Mouse (Mus musculus): ENCODE results near the gene Nomo1. TPM values are rescaled to one million over a fixed set of nuclear protein-coding genes. Genes with fewer than 3 reads are reported as not detected.

The Nomo1 gene
- polyA plus RNA-seq (2014; fragmentation: Nextera tagmentation; extraction: Ambion mirVana), result 20.2 TPM in 2 replicates

GRCm38 (mm10) chr7:46033109-46033869 is at the start of gene Nomo1:
Gene Nomo1, plus strand, starts transcription at chr7:46033698.
- ATAC-seq (replicated peaks; ENCODE audit: low FRiP score), result peak; percentile 95
- 6% methylated on average over 44 of the region's 44 CpGs for WGBS

GRCm38 (mm10) chr7:45986893-45987292 is 46.6 kb upstream of the Nomo1 start:
- 75% methylated on average over 6 of the region's 6 CpGs for WGBS
- Histone ChIP-seq H3K4me3 (ENCODE audit: low read depth, low read length) (no peak overlapping the region), H3K27ac (ENCODE audit: low read depth, low read length) (no peak overlapping the region), H3K9me3 (ENCODE audit: control insufficient read depth, low read length) (no peaks in the 10 kb centered on the region), H3K4me2 (ENCODE audit: low read depth, low read length, severe bottlenecking) (no peak overlapping the region), H3K36me3 (ENCODE audit: control insufficient read depth, insufficient read depth, low read length) (no peaks in the 10 kb centered on the region), H3K27me3 (ENCODE audit: control insufficient read depth, insufficient read depth, low read length) (no peaks in the 10 kb centered on the region), H3K9ac (ENCODE audit: low read length) (no peak overlapping the region), H3K4me1 (replicated peaks; ENCODE audit: control insufficient read depth, insufficient read depth, low read length) (no peaks in the 10 kb centered on the region)
- ATAC-seq (replicated peaks; ENCODE audit: low FRiP score), result no peak
- no peak for DNase-seq (ENCODE audit: low spot score)

More at GRCm38 (mm10) chr7:46033109-46033869, at the start of gene Nomo1:
- peak within 1 kb of the TSS; percentile 86 for H3K4me2 ChIP-seq (ENCODE audit: low read depth, low read length, severe bottlenecking)
- DNase-seq (ENCODE audit: low spot score), result peak; percentile 99
- no peak within 1 kb of the TSS for H3K27ac ChIP-seq (ENCODE audit: low read depth, low read length)
- H3K36me3 ChIP-seq (ENCODE audit: control insufficient read depth, insufficient read depth, low read length), result no peaks in the 10 kb centered on the region
- H3K27me3 ChIP-seq (ENCODE audit: control insufficient read depth, insufficient read depth, low read length), result no peaks in the 10 kb centered on the region
- peak within 1 kb of the TSS; percentile 67 for H3K9ac ChIP-seq (ENCODE audit: low read length)
- H3K4me1 ChIP-seq (replicated peaks; ENCODE audit: control insufficient read depth, insufficient read depth, low read length), result peaks cover 8% of the 10 kb centered on the region
- H3K9me3 ChIP-seq (ENCODE audit: control insufficient read depth, low read length), result no peaks in the 10 kb centered on the region
- H3K4me3 ChIP-seq (ENCODE audit: low read depth, low read length), result peak within 1 kb of the TSS; percentile 92

DNA sequence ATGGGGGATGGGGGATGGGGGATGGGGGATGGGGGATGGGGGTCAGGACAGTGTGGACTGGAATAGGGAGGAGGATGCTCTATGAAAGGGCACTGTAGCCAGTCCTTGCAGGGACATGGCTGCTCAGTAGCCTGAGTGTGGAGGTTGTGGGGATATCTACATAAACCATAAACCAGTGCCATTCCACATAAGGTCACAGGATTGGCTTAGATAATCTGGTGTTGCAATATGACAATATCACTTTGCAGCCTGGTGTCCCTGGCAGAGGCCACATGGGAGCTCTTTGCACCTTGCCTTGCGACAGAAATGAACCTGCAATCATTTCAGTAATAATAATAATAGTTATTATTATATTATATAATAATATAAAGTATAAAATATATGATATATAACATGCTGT is 45.2 kb upstream of the Nomo1 start:
- Histone ChIP-seq H3K9me3 (ENCODE audit: control insufficient read depth, low read length) (no peaks in the 10 kb centered on the region), H3K4me3 (ENCODE audit: low read depth, low read length) (no peak overlapping the region), H3K27ac (ENCODE audit: low read depth, low read length) (no peak overlapping the region), H3K9ac (ENCODE audit: low read length) (no peak overlapping the region), H3K27me3 (ENCODE audit: control insufficient read depth, insufficient read depth, low read length) (no peaks in the 10 kb centered on the region), H3K4me1 (replicated peaks; ENCODE audit: control insufficient read depth, insufficient read depth, low read length) (no peaks in the 10 kb centered on the region), H3K36me3 (ENCODE audit: control insufficient read depth, insufficient read depth, low read length) (no peaks in the 10 kb centered on the region), H3K4me2 (ENCODE audit: low read depth, low read length, severe bottlenecking) (no peak overlapping the region)
- ATAC-seq (replicated peaks; ENCODE audit: low FRiP score) (no peak), DNase-seq (ENCODE audit: low spot score) (no peak)
- WGBS, result 83% methylated on average over 1 of the region's 1 CpGs

GRCm38 (mm10) chr7:45992470-45992869 is 41.0 kb upstream of the Nomo1 start:
- ATAC-seq (replicated peaks; ENCODE audit: low FRiP score), result no peak
- H3K27me3 ChIP-seq (ENCODE audit: control insufficient read depth, insufficient read depth, low read length), result no peaks in the 10 kb centered on the region
- no peaks in the 10 kb centered on the region for H3K4me1 ChIP-seq (replicated peaks; ENCODE audit: control insufficient read depth, insufficient read depth, low read length)
- no peak overlapping the region for H3K4me2 ChIP-seq (ENCODE audit: low read depth, low read length, severe bottlenecking)
- H3K4me3 ChIP-seq (ENCODE audit: low read depth, low read length), result no peak overlapping the region
- no peak overlapping the region for H3K9ac ChIP-seq (ENCODE audit: low read length)
- H3K9me3 ChIP-seq (ENCODE audit: control insufficient read depth, low read length), result no peaks in the 10 kb centered on the region
- no peaks in the 10 kb centered on the region for H3K36me3 ChIP-seq (ENCODE audit: control insufficient read depth, insufficient read depth, low read length)
- DNase-seq (ENCODE audit: low spot score), result no peak
- WGBS, result 93% methylated on average over 8 of the region's 8 CpGs
- H3K27ac ChIP-seq (ENCODE audit: low read depth, low read length), result no peak overlapping the region

- no peaks in the 10 kb centered on the region for H3K36me3 ChIP-seq (ENCODE audit: control insufficient read depth, insufficient read depth, low read length)
- H3K27me3 ChIP-seq (ENCODE audit: control insufficient read depth, insufficient read depth, low read length), result no peaks in the 10 kb centered on the region
- no peaks in the 10 kb centered on the region for H3K4me1 ChIP-seq (replicated peaks; ENCODE audit: control insufficient read depth, insufficient read depth, low read length)
- DNase-seq (ENCODE audit: low spot score) (no peak), ATAC-seq (replicated peaks; ENCODE audit: low FRiP score) (no peak)
- no peak overlapping the region for H3K4me3 ChIP-seq (ENCODE audit: low read depth, low read length)
- H3K4me2 ChIP-seq (ENCODE audit: low read depth, low read length, severe bottlenecking), result no peak overlapping the region
- WGBS, result 86% methylated on average over 4 of the region's 4 CpGs
- no peak overlapping the region for H3K9ac ChIP-seq (ENCODE audit: low read length)
- H3K9me3 ChIP-seq (ENCODE audit: control insufficient read depth, low read length), result no peaks in the 10 kb centered on the region
- H3K27ac ChIP-seq (ENCODE audit: low read depth, low read length), result no peak overlapping the region
These were observed 32.9 kb upstream of the Nomo1 start for GRCm38 (mm10) chr7:46000577-46000976.

DNA sequence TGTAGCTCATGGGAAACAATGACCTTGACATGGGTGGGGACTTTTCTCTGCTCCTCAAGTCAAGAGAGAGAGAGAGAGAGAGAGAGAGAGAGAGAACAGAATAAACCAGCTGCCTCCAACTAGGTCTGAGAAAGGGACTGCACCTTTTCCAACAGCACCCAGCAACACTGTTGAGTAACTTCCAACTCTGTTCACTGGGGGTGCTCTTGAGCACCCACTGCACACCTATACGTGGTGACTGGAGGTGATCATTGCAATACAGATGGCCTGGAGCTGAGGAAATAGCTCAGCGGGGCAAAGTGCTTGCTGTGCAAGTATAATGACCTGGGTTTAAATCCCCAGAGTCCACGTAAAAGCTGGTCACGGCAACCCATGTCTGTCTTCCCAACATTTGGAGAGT is 30.8 kb upstream of the Nomo1 start:
- DNase-seq (ENCODE audit: low spot score), result no peak
- 56% methylated on average over 4 of the region's 4 CpGs for WGBS
- ATAC-seq (replicated peaks; ENCODE audit: low FRiP score), result no peak
- Histone ChIP-seq H3K4me1 (replicated peaks; ENCODE audit: control insufficient read depth, insufficient read depth, low read length) (no peaks in the 10 kb centered on the region), H3K9me3 (ENCODE audit: control insufficient read depth, low read length) (no peaks in the 10 kb centered on the region), H3K4me3 (ENCODE audit: low read depth, low read length) (no peak overlapping the region), H3K9ac (ENCODE audit: low read length) (no peak overlapping the region), H3K36me3 (ENCODE audit: control insufficient read depth, insufficient read depth, low read length) (no peaks in the 10 kb centered on the region), H3K27ac (ENCODE audit: low read depth, low read length) (no peak overlapping the region), H3K4me2 (ENCODE audit: low read depth, low read length, severe bottlenecking) (no peak overlapping the region), H3K27me3 (ENCODE audit: control insufficient read depth, insufficient read depth, low read length) (no peaks in the 10 kb centered on the region)

DNA sequence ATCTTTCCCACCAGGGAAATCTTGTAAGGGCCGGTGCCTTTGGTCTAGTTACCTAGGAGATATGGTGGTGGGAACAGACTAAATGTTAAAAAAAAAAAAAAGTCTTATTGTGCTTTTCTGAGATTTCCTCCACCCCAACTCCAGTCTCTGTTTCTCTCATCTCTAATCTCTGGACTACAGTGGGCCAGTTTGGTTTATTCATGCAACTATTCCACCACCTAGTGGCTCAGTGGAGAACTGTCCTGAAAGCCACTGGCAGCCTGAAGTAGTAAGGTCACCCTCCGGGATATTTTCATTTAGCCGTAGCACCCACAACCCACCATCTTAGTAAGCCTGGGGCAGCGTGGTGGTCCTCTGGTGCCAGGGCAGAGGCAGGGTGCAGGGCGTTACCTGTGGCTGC is 23.9 kb upstream of the Nomo1 start:
- ATAC-seq (replicated peaks; ENCODE audit: low FRiP score) (no peak), DNase-seq (ENCODE audit: low spot score) (peak; percentile 70)
- H3K27ac ChIP-seq (ENCODE audit: low read depth, low read length), result no peak overlapping the region
- no peak overlapping the region for H3K4me2 ChIP-seq (ENCODE audit: low read depth, low read length, severe bottlenecking)
- no peaks in the 10 kb centered on the region for H3K36me3 ChIP-seq (ENCODE audit: control insufficient read depth, insufficient read depth, low read length)
- 25% methylated on average over 5 of the region's 5 CpGs for WGBS
- H3K27me3 ChIP-seq (ENCODE audit: control insufficient read depth, insufficient read depth, low read length), result no peaks in the 10 kb centered on the region
- H3K9ac ChIP-seq (ENCODE audit: low read length), result no peak overlapping the region
- no peaks in the 10 kb centered on the region; the same call in 1 of the 2 replicates for H3K4me1 ChIP-seq (replicated peaks; ENCODE audit: control insufficient read depth, insufficient read depth, low read length)
- H3K4me3 ChIP-seq (ENCODE audit: low read depth, low read length), result no peak overlapping the region
- H3K9me3 ChIP-seq (ENCODE audit: control insufficient read depth, low read length), result no peaks in the 10 kb centered on the region

DNA sequence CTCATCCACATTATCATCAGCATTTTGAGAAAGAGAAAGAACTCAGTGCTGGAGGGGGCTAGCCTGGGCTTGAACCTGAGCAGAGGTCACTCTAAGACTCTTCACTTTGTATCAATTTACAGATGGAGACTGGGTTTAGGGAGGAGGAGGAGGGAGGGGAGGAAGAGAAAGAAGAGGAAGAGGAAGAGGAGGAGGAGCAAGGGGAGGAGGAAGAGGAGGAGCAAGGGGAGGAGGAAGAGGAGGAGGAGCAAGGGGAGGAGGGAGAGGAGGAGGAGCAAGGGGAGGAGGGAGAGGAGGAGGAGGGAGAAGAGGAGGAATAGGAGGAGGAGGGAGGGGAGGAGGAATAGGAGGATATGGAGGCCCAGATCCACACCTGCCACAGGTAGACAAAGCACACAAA is 21.4 kb upstream of the Nomo1 start:
- DNase-seq (ENCODE audit: low spot score) (no peak), ATAC-seq (replicated peaks; ENCODE audit: low FRiP score) (no peak)
- Histone ChIP-seq H3K4me2 (ENCODE audit: low read depth, low read length, severe bottlenecking) (no peak overlapping the region), H3K4me1 (replicated peaks; ENCODE audit: control insufficient read depth, insufficient read depth, low read length) (no peaks in the 10 kb centered on the region; the same call in 1 of the 2 replicates), H3K9ac (ENCODE audit: low read length) (no peak overlapping the region), H3K27ac (ENCODE audit: low read depth, low read length) (no peak overlapping the region), H3K27me3 (ENCODE audit: control insufficient read depth, insufficient read depth, low read length) (no peaks in the 10 kb centered on the region), H3K9me3 (ENCODE audit: control insufficient read depth, low read length) (no peaks in the 10 kb centered on the region), H3K4me3 (ENCODE audit: low read depth, low read length) (no peak overlapping the region), H3K36me3 (ENCODE audit: control insufficient read depth, insufficient read depth, low read length) (no peaks in the 10 kb centered on the region)

Measured in forebrain, embryonic 11.5 days (tissue).